Mouse (Mus musculus): Measurements from ENCODE around the gene Timm10. TPM values are rescaled to one million over a fixed set of nuclear protein-coding genes. Genes with fewer than 3 reads are reported as not detected.

The Timm10 gene
- total and polyA plus RNA-seq, 3 experiments = 129 to 193 TPM; not detected in 1

GRCm38 (mm10) chr2:84840016-84840747 lies 13.4 kb downstream of the Timm10 start:
- DNase-seq (ENCODE audit: low read depth, low spot score) = peak; percentile 90
- TF ChIP-seq CTCF (IDR thresholded peaks at IDR 0.05 in 2 of 3, conservative IDR thresholded peaks at IDR 0.05 in 1 of 3; ENCODE audit: control insufficient read depth in 1 of 3, insufficient read depth in 1 of 3, low read depth in 2 of 3, low read length in 3 of 3, poor library complexity in 1 of 3, severe bottlenecking in 1 of 3) (peak in 1 of 3 experiments; percentile 24; a peak in 2 of 6 replicates), EP300 (IDR thresholded peaks at IDR 0.05; ENCODE audit: low read depth in 1 of 2, low read length in 2 of 2) (no peak; a peak in 2 of 4 replicates), E2F4 (IDR thresholded peaks at IDR 0.05; ENCODE audit: borderline replicate concordance, low read depth, low read length) (no peak), USF1 (IDR thresholded peaks at IDR 0.05; ENCODE audit: low read depth, low read length) (peak; percentile 62), ZMIZ1 (IDR thresholded peaks at IDR 0.05; ENCODE audit: low read depth, low read length) (peak; percentile 12; the same call in 1 of the 2 replicates), MXI1 (IDR thresholded peaks at IDR 0.05; ENCODE audit: low read depth, low read length) (peak; percentile 93), MAX (IDR thresholded peaks at IDR 0.05; ENCODE audit: low read length) (peak; percentile 88), TCF12 (IDR thresholded peaks at IDR 0.05; ENCODE audit: low read depth, low read length) (peak; percentile 33), ETS1 (IDR thresholded peaks at IDR 0.05; ENCODE audit: low read depth, low read length) (0 out of 2 replicates have a peak, but pooled peaks have one; percentile 2), RAD21 (IDR thresholded peaks at IDR 0.05; ENCODE audit: low read depth, low read length) (no peak), SIN3A (IDR thresholded peaks at IDR 0.05; ENCODE audit: low read length) (peak; percentile 74; the same call in 1 of the 2 replicates), GABPA (IDR thresholded peaks at IDR 0.05; ENCODE audit: low read depth, low read length) (no peak), TBP (IDR thresholded peaks at IDR 0.05; ENCODE audit: low read depth, low read length) (peak; percentile 35; the same call in 1 of the 2 replicates), NELFE (IDR thresholded peaks at IDR 0.05; ENCODE audit: low read depth, low read length) (peak; percentile 54), UBTF (IDR thresholded peaks at IDR 0.05; ENCODE audit: borderline replicate concordance, insufficient read depth, low read depth, low read length) (peak; percentile 93; the same call in 1 of the 2 replicates), USF2 (IDR thresholded peaks at IDR 0.05; ENCODE audit: borderline replicate concordance in 1 of 2, insufficient read depth in 1 of 2, low read depth in 1 of 2, low read length in 2 of 2) (no peak), POLR2A (IDR thresholded peaks at IDR 0.05; ENCODE audit: control insufficient read depth in 1 of 2, insufficient read depth in 1 of 2, low read depth in 1 of 2, low read length in 2 of 2, poor library complexity in 1 of 2) (peak; percentile 55 to 71), MYC (IDR thresholded peaks at IDR 0.05; ENCODE audit: low read depth, low read length) (peak; percentile 69; the same call in 1 of the 2 replicates)
- H3K9ac ChIP-seq (ENCODE audit: control insufficient read depth, low read depth, low read length, poor library complexity, severe bottlenecking) = peak overlapping the region; percentile 88
- H3K27me3 ChIP-seq (ENCODE audit: control insufficient read depth in 1 of 2, insufficient read depth in 2 of 2, low read length in 2 of 2) = no peaks in the 10 kb centered on the region
- H3K9me3 ChIP-seq (replicated peaks; ENCODE audit: insufficient read depth, low read length) = no peaks in the 10 kb centered on the region
- peaks cover 6 to 32% of the 10 kb centered on the region in 2 experiments for H3K36me3 ChIP-seq (ENCODE audit: control insufficient read depth in 1 of 2, insufficient read depth in 2 of 2, low read length in 2 of 2)
- peaks cover 49% of the 10 kb centered on the region for H3K79me2 ChIP-seq (ENCODE audit: control insufficient read depth, insufficient read depth, low read length, poor library complexity)
- peak overlapping the region; percentile 78 to 96 for H3K4me3 ChIP-seq (ENCODE audit: control insufficient read depth in 1 of 2, insufficient read depth in 1 of 2, low read depth in 2 of 2, low read length in 2 of 2)
- H3K27ac ChIP-seq (ENCODE audit: control insufficient read depth, low read depth, low read length) = peak overlapping the region; percentile 91
- H3K4me1 ChIP-seq (ENCODE audit: control insufficient read depth in 1 of 2, insufficient read depth in 2 of 2, low read length in 2 of 2) = peaks cover 23 to 27% of the 10 kb centered on the region in 2 experiments
